Mouse (Mus musculus): ENCODE results near the gene Plcb1.

Gene Plcb1

GRCm38 (mm10) chr2:134914091-134914550 lies 128.3 kb downstream of the Plcb1 start:
- DNase-seq (ENCODE audit: low spot score) = no peak

- no peak for DNase-seq (ENCODE audit: low spot score)
Observed at GRCm38 (mm10) chr2:134915035-134915434, 129.2 kb downstream of the Plcb1 start.

- no peak for DNase-seq (ENCODE audit: low spot score)
Observed at GRCm38 (mm10) chr2:134920611-134921280, 134.9 kb downstream of the Plcb1 start.

DNA sequence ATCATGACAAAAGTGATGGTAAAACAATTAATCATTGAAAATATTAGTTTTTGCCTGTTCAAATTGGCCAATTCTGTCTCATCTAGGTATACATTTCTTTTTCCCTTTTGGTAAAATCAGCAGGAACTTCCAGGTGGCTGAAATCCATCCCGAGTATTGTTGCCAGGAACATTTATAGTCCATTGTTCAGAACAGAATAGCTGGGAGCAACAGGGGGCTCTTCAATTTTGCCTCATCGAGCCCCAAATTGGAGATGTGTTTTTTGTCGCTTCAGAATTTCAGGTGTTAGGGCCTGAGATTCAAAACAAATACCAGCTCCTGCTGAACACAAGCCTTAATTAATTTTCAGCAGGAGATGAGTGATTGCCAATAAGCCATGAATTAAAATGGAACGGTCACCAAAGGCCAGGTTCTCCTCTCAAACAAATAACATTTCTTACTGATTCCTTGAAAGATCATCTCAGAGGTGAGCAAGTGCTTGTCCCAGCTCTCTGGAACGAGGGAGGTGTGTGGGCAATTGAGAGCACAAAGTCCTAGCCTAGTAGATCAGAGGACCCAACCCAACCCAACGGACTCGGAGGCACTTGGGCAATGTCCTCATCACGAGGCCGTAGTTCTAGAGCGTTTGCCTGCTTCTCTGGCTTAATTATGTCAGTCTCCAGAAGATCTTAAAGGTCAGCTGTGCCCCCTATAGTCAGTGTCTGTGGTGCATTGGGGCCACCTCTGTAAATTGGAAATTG lies 136.9 kb downstream of the Plcb1 start:
- DNase-seq (ENCODE audit: low spot score) = no peak

- DNase-seq (ENCODE audit: low spot score) = no peak
Observed at GRCm38 (mm10) chr2:134924143-134924655, 138.3 kb downstream of the Plcb1 start.

DNA sequence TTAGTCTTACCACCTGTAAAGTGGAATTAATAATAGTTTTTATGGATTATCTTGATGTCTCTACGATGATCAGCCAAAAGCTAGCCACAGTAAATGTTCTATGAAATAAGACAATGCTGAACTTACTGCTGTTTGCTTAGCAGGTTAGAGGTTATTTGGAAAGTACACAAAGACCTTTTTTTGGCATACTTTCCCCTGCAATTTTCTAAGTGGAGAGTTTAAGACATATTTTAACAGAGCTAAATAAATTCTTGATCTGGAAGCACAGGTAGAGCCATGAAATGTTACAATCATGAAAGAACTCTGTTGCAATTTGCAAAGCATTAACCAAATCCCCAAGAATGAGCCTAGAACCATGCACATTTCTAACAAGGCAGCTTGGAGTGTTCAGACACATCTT lies 140.4 kb downstream of the Plcb1 start:
- DNase-seq (ENCODE audit: low spot score) = no peak

DNA sequence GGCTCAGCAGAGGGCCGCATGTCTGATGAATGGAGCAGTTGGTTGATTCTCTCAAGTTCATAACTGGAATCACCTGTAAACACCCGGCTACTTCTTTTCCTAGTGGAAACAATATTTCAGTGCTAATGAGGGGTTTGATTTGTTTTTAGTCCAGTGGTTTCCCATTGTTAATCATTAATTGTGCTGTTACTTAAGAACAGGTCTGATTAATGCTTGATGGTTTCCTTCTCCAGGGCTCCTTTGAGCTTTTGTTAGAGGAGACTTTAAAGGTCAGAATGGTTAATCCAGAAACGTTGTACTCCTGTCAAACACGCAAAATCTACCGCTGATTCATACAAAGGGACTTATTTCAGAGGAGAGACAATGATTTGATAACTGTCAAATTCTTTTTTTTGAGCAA lies 141.2 kb downstream of the Plcb1 start:
- DNase-seq (ENCODE audit: low spot score) = no peak

DNA sequence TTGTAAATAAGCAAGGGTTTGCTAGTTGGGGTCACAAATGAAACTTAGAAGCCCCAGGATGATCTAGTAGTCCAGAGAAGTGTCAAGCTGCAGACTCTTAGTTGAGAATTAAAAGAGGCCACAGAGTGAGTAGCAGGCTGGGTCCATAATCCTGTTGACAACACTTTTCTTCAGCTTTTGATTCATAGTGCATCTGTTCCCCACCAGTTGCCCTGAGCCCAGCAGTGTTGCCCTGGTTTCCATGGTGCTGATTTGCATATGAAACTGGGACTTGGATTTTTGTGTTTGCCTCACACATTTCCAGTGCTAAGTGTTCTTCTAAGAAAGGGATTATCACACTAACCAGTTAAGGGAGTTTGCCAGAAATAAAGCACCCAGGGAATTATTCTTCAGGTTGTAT lies 143.6 kb downstream of the Plcb1 start:
- no peak for DNase-seq (ENCODE audit: low spot score)

DNA sequence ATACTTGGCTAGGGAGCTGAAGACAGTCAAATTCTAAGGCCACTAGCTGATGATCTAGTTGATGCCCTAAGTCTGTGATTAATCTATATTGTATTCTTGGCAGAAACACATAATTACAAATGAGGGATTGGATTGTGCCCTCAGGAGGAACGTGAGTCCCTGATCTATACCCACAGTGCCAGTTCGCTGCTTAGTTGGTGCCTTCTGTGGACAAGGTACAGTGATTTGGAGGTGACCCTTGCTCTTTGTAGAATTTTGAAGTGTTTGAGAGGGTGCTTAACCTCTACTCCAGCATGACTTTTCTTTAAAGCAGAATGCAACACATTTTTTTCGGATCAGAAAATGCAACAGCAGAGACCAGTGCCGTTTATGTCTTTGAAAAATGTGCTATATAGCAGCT lies 145.1 kb downstream of the Plcb1 start:
- no peak for DNase-seq (ENCODE audit: low spot score)

GRCm38 (mm10) chr2:134931756-134932421 lies 146.0 kb downstream of the Plcb1 start:
- no peak for DNase-seq (ENCODE audit: low spot score)

DNA sequence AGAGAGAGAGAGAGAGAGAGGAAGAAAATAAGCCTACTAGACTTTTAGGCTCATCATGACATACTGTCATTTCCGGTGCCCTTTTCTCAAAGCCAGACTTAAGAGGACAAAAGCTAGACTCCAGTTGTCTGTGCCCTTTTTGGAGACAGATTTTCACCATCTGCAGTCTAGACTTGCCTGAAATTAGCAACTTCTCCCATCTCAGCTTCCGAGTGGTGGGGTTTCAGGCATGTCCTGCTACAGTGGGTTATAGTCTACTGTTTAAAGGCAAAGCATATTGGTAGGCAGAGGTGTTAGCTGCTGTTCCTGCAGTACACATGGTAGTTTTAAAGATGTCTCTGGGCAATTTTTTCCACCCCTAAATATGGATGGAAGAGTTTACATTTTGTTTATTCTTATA lies 149.6 kb downstream of the Plcb1 start:
- no peak for DNase-seq (ENCODE audit: low spot score)

- no peak for DNase-seq (ENCODE audit: low spot score)
Observed at GRCm38 (mm10) chr2:134935970-134936649, 150.2 kb downstream of the Plcb1 start.

DNA sequence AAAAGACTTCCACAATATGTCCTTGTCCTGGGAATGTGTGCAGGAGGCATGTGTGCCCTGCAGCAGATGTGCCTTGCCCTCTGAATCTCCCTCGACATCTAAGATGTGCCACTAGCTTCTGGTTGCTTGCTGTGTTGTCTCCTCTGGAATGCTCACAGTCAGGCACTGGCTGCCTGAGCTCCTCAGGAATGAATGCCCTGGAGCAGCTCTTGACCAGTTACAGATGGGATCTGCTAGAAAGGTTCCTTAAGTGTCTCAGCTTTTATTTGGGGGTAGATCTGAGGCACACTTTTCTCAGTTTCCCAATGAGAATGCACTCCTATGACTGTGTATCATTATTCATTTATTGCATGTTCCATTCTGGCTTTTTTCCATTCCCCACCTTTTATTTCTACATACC lies 151.8 kb downstream of the Plcb1 start:
- DNase-seq (ENCODE audit: low spot score) = no peak

GRCm38 (mm10) chr2:134942039-134942438 lies 156.2 kb downstream of the Plcb1 start:
- DNase-seq (ENCODE audit: low spot score) = no peak

GRCm38 (mm10) chr2:134942919-134943318 lies 157.1 kb downstream of the Plcb1 start:
- DNase-seq (ENCODE audit: low spot score) = no peak

GRCm38 (mm10) chr2:134946331-134946730 lies 160.5 kb downstream of the Plcb1 start:
- no peak for DNase-seq (ENCODE audit: low spot score)

DNA sequence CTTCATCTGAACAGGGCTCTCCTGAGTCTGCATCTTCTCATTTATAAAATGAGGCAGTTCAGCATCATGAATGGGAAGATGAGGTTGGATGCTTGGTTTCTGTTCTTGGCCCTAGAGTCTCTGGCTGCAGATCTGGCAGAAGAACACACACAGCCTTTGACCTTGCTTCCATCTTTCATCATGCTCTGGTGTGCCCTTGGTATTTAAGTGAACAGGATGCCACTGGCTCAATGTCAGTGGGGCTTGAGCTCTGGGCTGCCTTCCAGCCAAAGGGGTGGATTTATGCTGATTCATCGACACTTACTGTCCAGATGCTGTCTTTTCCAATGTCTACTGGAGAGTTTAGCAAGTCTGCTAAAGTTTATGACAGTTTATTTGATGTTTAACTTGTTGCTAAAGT lies 161.0 kb downstream of the Plcb1 start:
- no peak for DNase-seq (ENCODE audit: low spot score)

DNA sequence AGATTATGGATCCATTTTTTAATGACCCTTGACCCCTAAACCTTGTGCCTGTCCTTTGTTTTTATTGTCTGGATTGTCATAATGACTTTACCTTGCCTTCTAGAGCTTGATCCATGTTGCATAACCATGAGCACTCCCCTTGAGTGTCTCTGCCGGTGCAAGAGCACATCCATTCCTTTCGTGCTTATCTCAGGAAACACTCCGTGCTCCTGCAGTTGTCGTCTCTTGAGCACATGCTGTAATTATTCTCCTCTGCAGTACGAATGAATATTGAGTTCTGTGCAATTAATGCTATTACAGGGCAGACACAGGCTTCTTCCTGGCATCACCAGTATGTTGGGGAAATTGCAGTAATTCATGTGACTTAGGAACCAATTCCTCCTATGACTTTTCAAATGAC lies 166.2 kb downstream of the Plcb1 start:
- DNase-seq (ENCODE audit: low spot score) = no peak

DNA sequence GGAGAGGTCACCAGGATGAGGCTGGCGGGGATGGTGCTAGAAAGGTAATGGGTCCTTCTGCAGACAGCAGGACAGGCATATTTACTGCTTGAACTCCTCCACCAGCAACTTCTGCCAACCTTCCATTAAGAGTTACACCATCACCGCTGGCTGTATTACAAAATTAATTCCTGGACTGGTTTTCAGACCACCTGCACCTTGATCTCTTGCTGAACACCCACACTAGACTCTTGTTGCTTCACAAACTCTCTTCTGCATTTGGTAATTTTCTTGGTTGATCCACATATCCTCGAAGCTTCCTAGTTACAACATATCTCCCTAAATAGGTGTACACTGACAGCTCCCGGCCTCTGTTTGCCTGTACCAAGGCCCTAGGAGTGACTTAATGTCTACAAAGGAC lies 170.6 kb downstream of the Plcb1 start:
- DNase-seq (ENCODE audit: low spot score) = no peak

DNA sequence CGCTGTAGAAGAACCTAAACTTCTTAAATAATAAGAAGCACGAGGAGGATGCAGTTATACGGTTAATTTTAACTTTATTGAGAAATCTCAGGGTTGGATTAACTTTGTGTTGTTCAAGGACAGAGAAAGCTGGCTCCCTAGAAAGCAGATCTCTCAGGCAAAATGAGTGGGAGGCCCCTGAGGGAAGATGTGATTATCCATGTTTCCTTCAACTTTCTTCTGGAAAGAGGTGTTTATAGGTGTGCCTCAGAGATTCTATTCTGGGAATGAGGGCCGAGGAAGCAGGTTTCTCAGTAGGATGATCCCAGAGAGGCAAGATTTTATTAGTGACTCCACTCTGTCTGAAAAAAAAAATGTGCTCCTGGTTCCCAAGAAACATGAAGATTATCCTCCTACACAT lies 180.3 kb downstream of the Plcb1 start:
- DNase-seq (ENCODE audit: low spot score) = no peak

- no peak for DNase-seq (ENCODE audit: low spot score)
Observed at GRCm38 (mm10) chr2:134968380-134968779, 182.5 kb downstream of the Plcb1 start.

DNA sequence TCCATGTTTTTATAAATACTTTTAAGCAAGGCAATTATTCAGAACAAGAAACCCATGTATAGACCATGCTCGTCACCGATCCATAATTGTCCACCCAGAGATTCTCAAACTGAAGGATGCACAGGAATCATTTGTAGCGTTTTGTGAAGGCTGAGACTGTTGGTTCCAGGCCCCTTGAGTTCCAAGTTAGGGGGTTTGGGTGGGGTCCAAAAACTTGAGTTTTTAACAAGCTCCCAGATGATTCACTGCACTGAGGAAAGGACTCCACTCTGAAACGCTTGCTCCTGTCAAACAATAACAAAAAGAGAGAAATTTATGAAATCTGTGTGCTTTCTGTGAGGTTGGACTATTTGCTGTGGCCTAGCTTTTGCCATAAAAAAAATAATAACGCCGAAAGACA lies 186.5 kb downstream of the Plcb1 start:
- no peak for DNase-seq (ENCODE audit: low spot score)

Data from MN1 (cell line).